Mouse (Mus musculus) heart, postnatal 0 days (tissue): ENCODE measurements around the gene Clk2.

Experiments used
- CTCF ChIP-seq: IDR thresholded peaks from 2 replicates; pipeline ENCODE4 v1.5.1; 2016; ENCODE audit warnings: antibody characterized with exemption, control low read depth, low read depth
- EP300 ChIP-seq: IDR thresholded peaks from 2 replicates; pipeline ENCODE4 v1.6.1; 2016; ENCODE audit warnings: antibody characterized with exemption, low read depth

GRCm38 (mm10) chr3:89183959-89184315 is 19.3 kb downstream of the Clk2 start:
- TF ChIP-seq CTCF (no peak), EP300 (no peak)
